16 mouse cellular contexts compared by ENCODE assay signal in the genomic region with DNA sequence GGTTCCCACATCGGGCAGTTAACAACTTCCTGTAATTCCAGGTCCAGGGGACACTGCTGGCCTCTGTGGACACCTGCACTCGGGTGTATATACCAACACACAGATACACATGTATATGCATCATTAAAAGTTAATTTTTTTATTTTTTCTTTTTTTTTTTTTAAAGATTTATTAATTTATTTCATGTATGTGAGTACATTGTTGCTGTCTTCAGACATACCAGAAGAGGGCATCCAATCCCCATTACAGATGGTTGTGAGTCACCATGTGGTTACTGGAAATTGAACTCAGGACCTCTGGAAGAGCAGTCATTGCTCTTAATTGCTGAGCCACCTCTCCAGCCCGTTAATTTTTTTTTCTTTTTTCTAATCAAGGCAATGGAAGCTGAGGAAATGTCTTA. TPM values are rescaled to one million over a fixed set of nuclear protein-coding genes. Genes with fewer than 3 reads are reported as not detected.
A peak's percentile ranks its signal among the peaks of the same experiment; 100 is the strongest.
DNase-seq lines count a peak whose midpoint lies in the region; ATAC-seq and TF ChIP-seq lines count a peak whose summit lies in the region.
"Had no signal": no experiment of that assay in that cellular context is flagged by ENCODE, and none has a peak within 500 bp of the region (broad histone marks: within the 10 kb centered on the region; RNA-seq: fewer than 3 reads in every experiment).

No protein-coding gene starts in this region.

- H3K9ac ChIP-seq in lung, embryonic 15.5 days, result no peak overlapping the region
- H3K9ac ChIP-seq: midbrain, embryonic 12.5 days had no signal

- no peak overlapping the region for H3K4me3 ChIP-seq in gastrocnemius, adult 2 months
- no peak overlapping the region for H3K4me3 ChIP-seq in lung, embryonic 15.5 days
- no peak overlapping the region for H3K4me3 ChIP-seq in embryonic fibroblast, embryonic 13.5 days (ENCODE audit: insufficient read depth, low read length)

- no peak overlapping the region for H3K4me2 ChIP-seq in lung, embryonic 15.5 days

- no peak overlapping the region for H3K27ac ChIP-seq in gastrocnemius, adult 2 months
- H3K27ac ChIP-seq in lung, embryonic 15.5 days, result peak overlapping the region; percentile 90; the same call in 1 of the 2 replicates
- H3K27ac ChIP-seq in embryonic fibroblast, embryonic 13.5 days (ENCODE audit: insufficient read depth, low read length), result peak overlapping the region; percentile 99
- H3K27ac ChIP-seq: midbrain, embryonic 12.5 days had no signal

- H3K36me3 ChIP-seq in lung, embryonic 15.5 days, result peaks cover 8% of the 10 kb centered on the region; the same call in 1 of the 2 replicates
- H3K36me3 ChIP-seq: heart, embryonic 15.5 days; hindbrain, embryonic 15.5 days had no signal

- intact Hi-C loops in gastrocnemius, adult 2 months (cut with DNase I), result no loop called here
- intact Hi-C loops in heart, postnatal 25 days (cut with DNase I), result no loop called here

- no peak for DNase-seq in gastrocnemius, adult 2 months
- no peak for DNase-seq in gastrocnemius, postnatal 25 days
- DNase-seq in lung, postnatal 14 days, result no peak
- DNase-seq in heart, postnatal 25 days (ENCODE audit: low spot score), result no peak
- no peak for DNase-seq in retina, embryonic 14.5 days (ENCODE audit: low spot score)
- DNase-seq: cerebellum, postnatal 10 days; gastrocnemius, postnatal 36 days; kidney, postnatal 4 days had no signal

- peaks cover 24% of the 10 kb centered on the region for H3K4me1 ChIP-seq in lung, embryonic 15.5 days
- H3K4me1 ChIP-seq in embryonic fibroblast, embryonic 13.5 days (ENCODE audit: control insufficient read depth, insufficient read depth, low read length), result 0 out of 2 replicates have a peak, but pooled peaks cover 3% of the 10 kb centered on the region

- ATAC-seq in lung, embryonic 15.5 days (ENCODE audit: borderline replicate concordance, extremely low read depth, low FRiP score, low TSS enrichment), result no peak
- no peak for ATAC-seq in granulocyte monocyte progenitor cell, adult 5-6 weeks (replicated peaks; ENCODE audit: poor library complexity, severe bottlenecking)

- H3K9me3 ChIP-seq in lung, embryonic 15.5 days, result no peaks in the 10 kb centered on the region
- H3K9me3 ChIP-seq: heart, embryonic 15.5 days; hindbrain, embryonic 15.5 days; midbrain, embryonic 12.5 days had no signal

- WGBS in lung, embryonic 15.5 days, result 73% methylated on average over 3 of the region's 3 CpGs

- TF ChIP-seq CTCF in gastrocnemius, adult 2 months (IDR thresholded peaks at IDR 0.05), result peak; percentile 44
- TF ChIP-seq CTCF in embryonic fibroblast, embryonic 13.5 days (IDR thresholded peaks at IDR 0.05; ENCODE audit: borderline replicate concordance, insufficient read depth, low read length), result no peak

- TF ChIP-seq POLR2A in embryonic fibroblast, embryonic 13.5 days (IDR thresholded peaks at IDR 0.05; ENCODE audit: low read depth, low read length), result no peak

- no peaks in the 10 kb centered on the region for H3K27me3 ChIP-seq in lung, embryonic 15.5 days
- H3K27me3 ChIP-seq: heart, embryonic 15.5 days; hindbrain, embryonic 15.5 days; midbrain, embryonic 12.5 days; Patski had no signal

RNA-seq across cellular contexts. Expression of a gene that starts 0.9 kb away (rescaled TPM):
- total RNA-seq in gastrocnemius, adult 2 months (2021), result 1 to 10 TPM; 3.4 to 6.6 TPM
- total RNA-seq in gastrocnemius, postnatal 25 days (2021), result 10 to 100 TPM in 1 of 2 experiments, 1 to 10 TPM in 1; 7.8 to 12.2 TPM
- polyA plus RNA-seq in lung, embryonic 15.5 days (2015; fragmentation: Nextera tagmentation; extraction: Ambion mirVana), result 198 and 208 TPM in 2 replicates
- 368 and 420 TPM in 2 replicates for polyA plus RNA-seq in embryonic fibroblast, embryonic 13.5 days (2011; ENCODE audit: insufficient read length, low read depth, missing spikeins)
- not detected in 2 replicates for total RNA-seq in granulocyte monocyte progenitor cell, adult 5-6 weeks (2014; fragmentation: Nextera tagmentation)
- total RNA-seq in granulocyte monocyte progenitor cell, adult 5-6 weeks (2017), result 1.6 TPM in 1 of 2 replicates, not detected in the other
- 10 to 100 TPM in 1 of 2 experiments, 1 to 10 TPM in 1; 9.9 to 10.3 TPM for total RNA-seq in heart, postnatal 25 days (2021)

RNA-seq across cellular contexts. Expression of a gene that starts 4.5 kb away (rescaled TPM):
- total RNA-seq in gastrocnemius, adult 2 months (2021), result not detected
- total RNA-seq in gastrocnemius, postnatal 25 days (2021), result not detected
- polyA plus RNA-seq in lung, embryonic 15.5 days (2015; fragmentation: Nextera tagmentation; extraction: Ambion mirVana), result 1.9 and 3.3 TPM in 2 replicates
- polyA plus RNA-seq in embryonic fibroblast, embryonic 13.5 days (2011; ENCODE audit: insufficient read length, low read depth, missing spikeins), result 0.76 and 1.0 TPM in 2 replicates
- total RNA-seq in granulocyte monocyte progenitor cell, adult 5-6 weeks (2014; fragmentation: Nextera tagmentation), result 1.1 TPM in 1 of 2 replicates, not detected in the other
- total RNA-seq in granulocyte monocyte progenitor cell, adult 5-6 weeks (2017), result not detected in 2 replicates
- total RNA-seq in heart, postnatal 25 days (2021), result under 1 TPM in 1 of 2 experiments, not detected in 1; 0.45 TPM
- total RNA-seq: gastrocnemius, postnatal 36 days had no signal
- polyA plus RNA-seq: testis, adult 2 months had no signal

RNA-seq across cellular contexts. Expression of a gene that starts 12.4 kb away (rescaled TPM):
- 10 to 100 TPM; 33.9 to 35.8 TPM for total RNA-seq in gastrocnemius, adult 2 months (2021)
- total RNA-seq in gastrocnemius, postnatal 25 days (2021), result 10 to 100 TPM; 36.9 to 38.4 TPM
- polyA plus RNA-seq in lung, embryonic 15.5 days (2015; fragmentation: Nextera tagmentation; extraction: Ambion mirVana), result 101 and 117 TPM in 2 replicates
- polyA plus RNA-seq in embryonic fibroblast, embryonic 13.5 days (2011; ENCODE audit: insufficient read length, low read depth, missing spikeins), result 53.1 and 66.3 TPM in 2 replicates
- 33.6 and 94.2 TPM in 2 replicates for total RNA-seq in granulocyte monocyte progenitor cell, adult 5-6 weeks (2014; fragmentation: Nextera tagmentation)
- 112 and 122 TPM in 2 replicates for total RNA-seq in granulocyte monocyte progenitor cell, adult 5-6 weeks (2017)
- total RNA-seq in heart, postnatal 25 days (2021), result 10 to 100 TPM; 45.5 to 51.0 TPM

RNA-seq across cellular contexts. Expression of a gene that starts 15.2 kb away (rescaled TPM):
- total RNA-seq in gastrocnemius, adult 2 months (2021), result 1 to 10 TPM; 3.9 to 7.2 TPM
- total RNA-seq in gastrocnemius, postnatal 25 days (2021), result 1 to 10 TPM; 4.5 to 6.6 TPM
- polyA plus RNA-seq in lung, embryonic 15.5 days (2015; fragmentation: Nextera tagmentation; extraction: Ambion mirVana), result 12.1 and 12.4 TPM in 2 replicates
- 3.0 and 5.2 TPM in 2 replicates for polyA plus RNA-seq in embryonic fibroblast, embryonic 13.5 days (2011; ENCODE audit: insufficient read length, low read depth, missing spikeins)
- 0.68 and 1.9 TPM in 2 replicates for total RNA-seq in granulocyte monocyte progenitor cell, adult 5-6 weeks (2014; fragmentation: Nextera tagmentation)
- 2.5 and 4.1 TPM in 2 replicates for total RNA-seq in granulocyte monocyte progenitor cell, adult 5-6 weeks (2017)
- total RNA-seq in heart, postnatal 25 days (2021), result 10 to 100 TPM in 1 of 2 experiments, 1 to 10 TPM in 1; 7.8 to 11.9 TPM

RNA-seq across cellular contexts. Expression of a gene that starts 15.3 kb away (rescaled TPM):
- 10 to 100 TPM; 20.1 to 23.3 TPM for total RNA-seq in gastrocnemius, adult 2 months (2021)
- 10 to 100 TPM; 20.3 to 21.6 TPM for total RNA-seq in gastrocnemius, postnatal 25 days (2021)
- 40.2 and 43.9 TPM in 2 replicates for polyA plus RNA-seq in lung, embryonic 15.5 days (2015; fragmentation: Nextera tagmentation; extraction: Ambion mirVana)
- 21.8 and 27.1 TPM in 2 replicates for polyA plus RNA-seq in embryonic fibroblast, embryonic 13.5 days (2011; ENCODE audit: insufficient read length, low read depth, missing spikeins)
- total RNA-seq in granulocyte monocyte progenitor cell, adult 5-6 weeks (2014; fragmentation: Nextera tagmentation), result 23.9 and 39.7 TPM in 2 replicates
- total RNA-seq in granulocyte monocyte progenitor cell, adult 5-6 weeks (2017), result 9.4 and 13.5 TPM in 2 replicates
- total RNA-seq in heart, postnatal 25 days (2021), result 10 to 100 TPM; 21.0 to 21.5 TPM
